Mouse (Mus musculus): ENCODE data around the gene Tgm5. TPM values are rescaled to one million over a fixed set of nuclear protein-coding genes. Genes with fewer than 3 reads are reported as not detected.
"Not testable (repeated sequence)": the region's sequence is repeated elsewhere in the genome, so short reads cannot be mapped to it uniquely, and the experiment has no call there.

The Tgm5 gene
- polyA plus RNA-seq, 1 experiment: not detected

GRCm38 (mm10) chr2:121039382-121039781 is 46.3 kb downstream of the Tgm5 start:
- Histone ChIP-seq H3K9ac (ENCODE audit: low read depth, poor library complexity, severe bottlenecking) (no peak overlapping the region), H3K27me3 (ENCODE audit: control insufficient read depth, insufficient read depth, low read length, poor library complexity, severe bottlenecking) (no peaks in the 10 kb centered on the region), H3K4me1 (ENCODE audit: control insufficient read depth, insufficient read depth, low read length) (no peaks in the 10 kb centered on the region), H3K4me3 (ENCODE audit: low read depth, low read length) (no peak overlapping the region), H3K36me3 (ENCODE audit: control insufficient read depth, insufficient read depth, low read length, poor library complexity, severe bottlenecking) (no peaks in the 10 kb centered on the region), H3K27ac (ENCODE audit: insufficient read depth, low read length) (no peak overlapping the region), H3K9me3 (replicated peaks; ENCODE audit: control insufficient read depth, insufficient read depth, low read length, poor library complexity, severe bottlenecking) (no peaks in the 10 kb centered on the region)
- TF ChIP-seq CTCF (IDR thresholded peaks at IDR 0.05; ENCODE audit: low read depth, low read length) (peak; percentile 18), EP300 (IDR thresholded peaks at IDR 0.05; ENCODE audit: insufficient read depth, low read depth, low read length) (no peak)

GRCm38 (mm10) chr2:121038851-121039250 is 46.8 kb downstream of the Tgm5 start:
- not testable (repeated sequence) for H3K9me3 ChIP-seq (replicated peaks; ENCODE audit: control insufficient read depth, insufficient read depth, low read length, poor library complexity, severe bottlenecking); H3K27ac ChIP-seq (ENCODE audit: insufficient read depth, low read length); H3K4me3 ChIP-seq (ENCODE audit: low read depth, low read length); H3K9ac ChIP-seq (ENCODE audit: low read depth, poor library complexity, severe bottlenecking); H3K27me3 ChIP-seq (ENCODE audit: control insufficient read depth, insufficient read depth, low read length, poor library complexity, severe bottlenecking); H3K36me3 ChIP-seq (ENCODE audit: control insufficient read depth, insufficient read depth, low read length, poor library complexity, severe bottlenecking); H3K4me1 ChIP-seq (ENCODE audit: control insufficient read depth, insufficient read depth, low read length)

GRCm38 (mm10) chr2:121036733-121037341 is 48.8 kb downstream of the Tgm5 start, which contains the start of gene Epb42:
Gene Epb42 (minus strand): TSS chr2:121037072.
- Histone ChIP-seq H3K36me3 (ENCODE audit: control insufficient read depth, insufficient read depth, low read length, poor library complexity, severe bottlenecking) (no peaks in the 10 kb centered on the region), H3K9ac (ENCODE audit: low read depth, poor library complexity, severe bottlenecking) (no peak within 1 kb of the TSS), H3K4me3 (ENCODE audit: low read depth, low read length) (no peak within 1 kb of the TSS), H3K27ac (ENCODE audit: insufficient read depth, low read length) (no peak within 1 kb of the TSS), H3K9me3 (replicated peaks; ENCODE audit: control insufficient read depth, insufficient read depth, low read length, poor library complexity, severe bottlenecking) (no peaks in the 10 kb centered on the region), H3K4me1 (ENCODE audit: control insufficient read depth, insufficient read depth, low read length) (no peaks in the 10 kb centered on the region), H3K27me3 (ENCODE audit: control insufficient read depth, insufficient read depth, low read length, poor library complexity, severe bottlenecking) (no peaks in the 10 kb centered on the region)
- no peak for TF ChIP-seq CTCF (IDR thresholded peaks at IDR 0.05; ENCODE audit: low read depth, low read length)
- no peak for TF ChIP-seq EP300 (IDR thresholded peaks at IDR 0.05; ENCODE audit: insufficient read depth, low read depth, low read length)
- no peak for TF ChIP-seq POLR2A (IDR thresholded peaks at IDR 0.05; ENCODE audit: insufficient read depth, low read length)

GRCm38 (mm10) chr2:121022918-121023317 is 62.7 kb downstream of the Tgm5 start:
- H3K9ac ChIP-seq (ENCODE audit: low read depth, poor library complexity, severe bottlenecking): no peak overlapping the region
- no peaks in the 10 kb centered on the region for H3K36me3 ChIP-seq (ENCODE audit: control insufficient read depth, insufficient read depth, low read length, poor library complexity, severe bottlenecking)
- H3K4me3 ChIP-seq (ENCODE audit: low read depth, low read length): no peak overlapping the region
- no peak overlapping the region for H3K27ac ChIP-seq (ENCODE audit: insufficient read depth, low read length)
- 0 out of 2 replicates have a peak, but pooled peaks cover under 1% of the 10 kb centered on the region for H3K9me3 ChIP-seq (replicated peaks; ENCODE audit: control insufficient read depth, insufficient read depth, low read length, poor library complexity, severe bottlenecking)
- H3K4me1 ChIP-seq (ENCODE audit: control insufficient read depth, insufficient read depth, low read length): no peaks in the 10 kb centered on the region
- H3K27me3 ChIP-seq (ENCODE audit: control insufficient read depth, insufficient read depth, low read length, poor library complexity, severe bottlenecking): no peaks in the 10 kb centered on the region
- TF ChIP-seq CTCF (IDR thresholded peaks at IDR 0.05; ENCODE audit: low read depth, low read length): no peak
- TF ChIP-seq POLR2A (IDR thresholded peaks at IDR 0.05; ENCODE audit: insufficient read depth, low read length): no peak
- no peak for TF ChIP-seq EP300 (IDR thresholded peaks at IDR 0.05; ENCODE audit: insufficient read depth, low read depth, low read length)

GRCm38 (mm10) chr2:121017151-121017550 is 68.5 kb downstream of the Tgm5 start:
- TF ChIP-seq CTCF (IDR thresholded peaks at IDR 0.05; ENCODE audit: low read depth, low read length) (no peak), EP300 (IDR thresholded peaks at IDR 0.05; ENCODE audit: insufficient read depth, low read depth, low read length) (no peak), POLR2A (IDR thresholded peaks at IDR 0.05; ENCODE audit: insufficient read depth, low read length) (no peak)
- Histone ChIP-seq H3K36me3 (ENCODE audit: control insufficient read depth, insufficient read depth, low read length, poor library complexity, severe bottlenecking) (peaks cover 3% of the 10 kb centered on the region; the same call in 1 of the 2 replicates), H3K27me3 (ENCODE audit: control insufficient read depth, insufficient read depth, low read length, poor library complexity, severe bottlenecking) (no peaks in the 10 kb centered on the region), H3K27ac (ENCODE audit: insufficient read depth, low read length) (no peak overlapping the region), H3K9me3 (replicated peaks; ENCODE audit: control insufficient read depth, insufficient read depth, low read length, poor library complexity, severe bottlenecking) (0 out of 2 replicates have a peak, but pooled peaks cover 3% of the 10 kb centered on the region), H3K4me3 (ENCODE audit: low read depth, low read length) (no peak overlapping the region), H3K4me1 (ENCODE audit: control insufficient read depth, insufficient read depth, low read length) (no peaks in the 10 kb centered on the region), H3K9ac (ENCODE audit: low read depth, poor library complexity, severe bottlenecking) (no peak overlapping the region)

- TF ChIP-seq EP300 (IDR thresholded peaks at IDR 0.05; ENCODE audit: insufficient read depth, low read depth, low read length): no peak
- no peak for TF ChIP-seq POLR2A (IDR thresholded peaks at IDR 0.05; ENCODE audit: insufficient read depth, low read length)
- TF ChIP-seq CTCF (IDR thresholded peaks at IDR 0.05; ENCODE audit: low read depth, low read length): no peak
- H3K4me1 ChIP-seq (ENCODE audit: control insufficient read depth, insufficient read depth, low read length): no peaks in the 10 kb centered on the region
- peaks cover 3% of the 10 kb centered on the region; the same call in 1 of the 2 replicates for H3K36me3 ChIP-seq (ENCODE audit: control insufficient read depth, insufficient read depth, low read length, poor library complexity, severe bottlenecking)
- 0 out of 2 replicates have a peak, but pooled peaks cover 3% of the 10 kb centered on the region for H3K9me3 ChIP-seq (replicated peaks; ENCODE audit: control insufficient read depth, insufficient read depth, low read length, poor library complexity, severe bottlenecking)
- H3K4me3 ChIP-seq (ENCODE audit: low read depth, low read length): no peak overlapping the region
- no peak overlapping the region for H3K27ac ChIP-seq (ENCODE audit: insufficient read depth, low read length)
- no peak overlapping the region for H3K9ac ChIP-seq (ENCODE audit: low read depth, poor library complexity, severe bottlenecking)
- no peaks in the 10 kb centered on the region for H3K27me3 ChIP-seq (ENCODE audit: control insufficient read depth, insufficient read depth, low read length, poor library complexity, severe bottlenecking)
These were observed 69.4 kb downstream of the Tgm5 start for GRCm38 (mm10) chr2:121016226-121016625.

Measured in ES-Bruce4 (cell line).